Mouse (Mus musculus): ENCODE results near the gene Slc2a2.
"Not testable (repeated sequence)": the region's sequence is repeated elsewhere in the genome, so short reads cannot be mapped to it uniquely, and the experiment has no call there.

The Slc2a2 gene

DNA sequence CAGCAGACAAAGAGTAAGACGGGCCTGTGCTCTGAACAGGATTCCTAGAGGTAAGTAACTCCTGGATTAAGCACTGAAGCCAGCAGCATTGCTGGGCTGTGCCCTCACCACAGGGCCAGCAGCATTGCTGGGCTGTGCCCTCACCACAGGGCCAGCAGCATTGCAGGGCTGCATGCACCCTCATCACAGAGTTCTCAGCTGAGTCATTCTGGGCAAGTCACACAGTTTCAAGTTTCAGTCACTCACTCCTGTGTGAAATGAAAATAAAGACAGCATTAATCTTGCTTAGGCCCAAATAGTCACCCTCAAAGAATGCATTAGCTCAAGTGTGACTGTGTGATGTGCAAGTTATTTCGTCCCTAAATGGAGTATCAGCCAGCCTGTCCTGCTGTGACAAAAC is 37.0 kb downstream of the Slc2a2 start:
- DNase-seq: no peak

DNA sequence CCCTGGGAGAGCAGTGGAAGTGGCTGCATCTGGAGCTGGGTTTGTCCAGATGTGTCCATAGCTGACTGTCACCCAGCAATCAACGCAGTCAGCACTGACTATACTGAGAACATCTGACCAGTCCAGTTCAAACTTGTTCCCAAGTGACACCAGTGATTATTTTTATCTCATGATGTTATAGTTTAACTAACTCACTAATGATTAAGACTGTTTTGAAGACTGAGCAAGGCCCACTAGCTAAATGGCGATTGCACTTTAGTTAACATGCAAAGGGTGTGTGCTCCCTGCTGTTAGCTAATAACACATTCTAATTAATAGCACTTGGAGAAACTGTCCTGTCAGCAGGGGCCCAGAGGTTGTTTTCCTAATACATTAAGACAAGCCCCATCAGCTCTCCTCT is 39.3 kb downstream of the Slc2a2 start:
- DNase-seq: no peak

DNA sequence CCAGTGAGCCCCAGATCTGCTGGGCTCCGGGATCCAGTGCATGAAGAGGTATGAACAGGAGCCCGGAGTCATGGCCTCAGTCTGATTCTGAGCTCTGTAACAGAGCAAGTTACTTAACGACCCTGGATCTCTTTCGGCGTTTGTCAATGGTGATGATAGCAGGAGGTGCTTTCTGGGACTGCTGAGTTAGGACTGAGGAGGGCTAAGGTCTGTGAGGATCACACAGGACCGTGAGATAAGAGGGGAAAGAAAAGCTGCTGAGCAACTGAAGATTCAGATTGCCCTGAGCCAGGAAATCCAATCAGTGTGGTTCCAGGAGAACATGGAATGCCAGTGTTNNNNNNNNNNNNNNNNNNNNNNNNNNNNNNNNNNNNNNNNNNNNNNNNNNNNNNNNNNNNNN is 42.6 kb downstream of the Slc2a2 start:
- no peak for DNase-seq

DNA sequence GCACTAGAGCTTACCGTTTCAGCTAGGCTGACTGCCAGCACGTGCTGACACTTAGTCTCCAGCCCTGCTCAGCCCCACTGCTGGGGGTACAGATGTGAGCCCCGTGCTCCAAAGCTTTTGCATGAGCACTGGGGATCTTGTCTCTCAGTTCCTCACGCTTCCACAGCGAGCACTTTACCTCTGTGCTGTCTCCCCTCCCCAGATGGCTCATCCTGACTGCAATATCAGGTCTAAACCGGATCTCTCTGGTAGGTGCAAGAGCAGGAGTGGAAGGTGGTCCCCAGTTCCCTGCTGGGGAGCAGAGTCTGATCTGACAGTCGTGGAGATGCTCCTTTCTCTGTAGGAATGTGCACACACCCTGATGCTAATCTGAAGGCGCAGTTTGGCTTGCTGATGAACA is 45.5 kb downstream of the Slc2a2 start:
- no peak for DNase-seq

DNA sequence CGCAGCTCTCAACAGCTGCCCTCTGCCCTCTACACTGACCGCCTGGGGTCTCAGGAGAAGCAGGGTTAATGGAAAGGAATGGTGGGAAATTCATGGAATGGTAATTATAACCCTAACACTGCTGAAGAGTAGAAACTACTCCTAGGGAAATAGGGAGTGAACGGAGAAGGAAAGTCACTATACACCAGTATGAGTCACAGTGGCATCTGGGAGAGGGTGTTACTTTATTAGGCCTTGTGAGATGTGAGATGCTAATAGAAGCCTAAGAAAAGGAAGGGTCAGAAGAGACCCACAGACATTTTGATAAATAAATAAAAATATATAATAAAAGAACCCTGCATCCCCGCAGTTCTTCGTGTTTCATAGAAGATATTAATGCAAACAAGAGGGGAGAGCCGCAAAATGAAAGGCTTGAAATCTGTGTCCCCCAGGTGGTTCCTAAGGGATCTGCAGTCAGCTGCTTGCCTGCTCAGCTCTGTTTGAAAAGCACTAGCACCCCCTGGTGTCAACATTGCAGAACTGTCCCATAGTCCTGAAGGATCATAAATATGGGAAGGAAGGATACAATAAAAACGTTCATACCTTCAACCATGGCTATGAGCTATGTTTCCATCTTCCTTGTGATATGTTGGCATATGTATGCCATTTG is 48.3 kb downstream of the Slc2a2 start:
- DNase-seq: peak; percentile 84

DNA sequence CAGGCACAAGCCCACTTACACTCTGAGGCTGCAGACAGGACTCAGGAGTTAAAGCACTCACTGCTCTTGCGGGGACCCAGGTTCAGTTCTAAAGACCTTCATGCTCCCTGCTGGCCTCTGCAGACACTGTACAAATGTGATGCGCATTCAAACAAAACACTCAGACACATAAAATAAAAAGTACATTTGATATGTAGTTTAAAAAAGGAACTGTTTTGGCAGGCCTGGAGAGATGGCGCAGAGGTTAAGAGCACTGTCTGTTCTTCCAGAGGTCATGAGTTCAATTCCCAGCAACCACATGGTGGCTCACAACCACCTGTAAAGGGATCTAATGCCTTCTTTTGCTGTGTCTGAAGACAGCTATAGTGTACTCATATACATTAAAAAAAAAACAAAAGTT is 50.4 kb downstream of the Slc2a2 start:
- no peak for DNase-seq

DNA sequence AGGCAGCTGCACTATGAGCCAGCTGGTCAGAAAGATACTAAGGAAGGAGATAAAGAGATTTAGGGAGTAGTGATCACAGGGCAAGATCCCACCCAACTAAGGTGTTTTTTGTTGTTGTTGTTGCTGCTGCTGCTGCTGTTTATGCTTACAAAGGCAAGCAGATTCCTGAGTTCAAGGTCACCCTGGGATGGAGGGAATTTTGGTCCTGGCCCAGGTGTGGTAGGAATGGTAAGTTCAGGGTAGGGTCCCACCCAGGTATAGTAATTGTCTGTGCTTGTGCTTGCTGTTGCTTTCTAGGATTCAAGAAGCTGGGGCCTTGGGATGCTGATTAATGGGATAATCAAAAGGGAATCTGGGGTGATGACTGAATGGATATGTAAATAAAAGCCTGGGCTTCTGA is 51.3 kb downstream of the Slc2a2 start:
- no peak for DNase-seq

DNA sequence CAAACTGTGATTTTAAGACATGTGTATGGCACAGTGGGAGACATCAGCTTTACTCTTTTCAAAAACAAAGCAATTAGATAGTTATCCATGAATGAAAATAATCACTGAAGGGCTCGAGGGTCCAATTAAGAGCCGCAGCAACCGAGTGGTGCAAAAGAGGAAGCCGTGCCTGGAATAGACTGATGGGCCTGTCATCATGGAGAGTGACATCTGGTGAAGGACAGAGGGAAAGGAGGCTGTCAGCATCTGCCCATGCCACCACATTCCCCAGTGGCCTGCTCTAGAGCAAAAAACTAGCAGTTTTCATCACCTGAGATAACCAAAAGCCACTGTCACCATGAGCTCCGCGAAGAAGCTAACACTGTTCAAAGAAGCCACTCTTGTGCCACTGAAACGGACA is 57.8 kb downstream of the Slc2a2 start:
- DNase-seq: no peak

DNA sequence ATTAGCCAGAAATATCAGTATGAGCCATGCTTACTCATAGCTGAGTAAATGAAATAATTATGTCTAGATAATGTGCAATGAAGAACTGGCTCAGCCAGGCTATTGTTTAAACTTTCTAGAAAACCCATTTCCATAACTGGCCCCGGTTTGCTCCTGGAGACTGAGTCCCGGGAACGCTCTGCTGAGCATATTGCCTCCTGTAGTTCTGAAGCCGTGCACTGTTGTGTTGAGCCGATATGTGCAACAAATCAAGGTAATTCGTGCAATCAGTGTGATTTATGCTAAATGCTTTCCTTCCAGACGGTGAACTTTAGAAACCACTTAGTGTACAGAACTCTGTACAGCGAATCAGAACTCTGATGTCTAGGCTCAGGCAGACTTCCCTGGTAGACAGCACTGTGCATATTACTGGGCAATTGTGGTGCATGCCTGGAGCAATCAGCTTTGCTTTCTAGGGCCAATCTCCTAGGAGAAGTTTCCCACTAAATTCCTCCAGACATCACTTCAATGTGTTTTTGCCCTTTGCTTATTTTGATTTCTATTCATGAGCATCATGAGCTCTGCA is 63.6 kb downstream of the Slc2a2 start:
- DNase-seq: no peak

DNA sequence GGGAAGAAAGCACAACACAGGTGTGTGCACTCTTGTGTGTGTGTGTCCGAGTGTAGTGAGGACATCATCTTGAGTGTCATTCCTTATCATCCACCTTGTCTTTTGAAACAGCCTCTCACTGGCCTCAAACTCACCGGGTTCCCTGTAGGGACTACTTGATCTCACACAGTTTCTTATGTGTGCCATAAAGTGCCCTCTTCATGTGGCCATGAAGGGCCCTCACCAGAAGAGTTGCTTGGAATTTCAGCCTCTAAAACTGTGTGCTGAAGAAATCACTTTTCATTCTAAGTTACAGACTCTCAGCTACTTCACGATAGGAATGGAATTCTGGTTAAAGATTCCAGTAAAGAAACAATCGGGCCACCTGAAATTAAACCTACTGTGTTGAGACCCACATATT is 69.2 kb downstream of the Slc2a2 start:
- no peak for DNase-seq

DNA sequence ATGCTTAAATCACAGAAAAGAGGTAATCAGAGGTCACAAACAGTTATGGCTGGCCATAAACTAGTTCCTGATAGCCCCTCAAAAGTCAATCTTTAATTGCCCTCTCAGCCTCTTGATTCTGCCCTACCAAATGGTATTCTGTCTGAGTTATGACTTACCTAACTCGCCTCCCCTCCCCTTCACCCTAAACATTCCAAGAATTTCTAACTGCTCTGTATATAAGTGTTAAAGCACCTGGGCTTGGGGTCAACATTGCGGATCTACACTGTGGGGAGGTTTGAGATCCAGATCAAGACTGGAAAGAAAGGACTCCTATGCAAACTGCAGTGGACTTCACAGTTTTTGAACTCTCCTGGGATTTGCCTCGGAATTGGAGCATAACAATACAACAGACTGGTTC is 70.5 kb downstream of the Slc2a2 start:
- no peak for DNase-seq

DNA sequence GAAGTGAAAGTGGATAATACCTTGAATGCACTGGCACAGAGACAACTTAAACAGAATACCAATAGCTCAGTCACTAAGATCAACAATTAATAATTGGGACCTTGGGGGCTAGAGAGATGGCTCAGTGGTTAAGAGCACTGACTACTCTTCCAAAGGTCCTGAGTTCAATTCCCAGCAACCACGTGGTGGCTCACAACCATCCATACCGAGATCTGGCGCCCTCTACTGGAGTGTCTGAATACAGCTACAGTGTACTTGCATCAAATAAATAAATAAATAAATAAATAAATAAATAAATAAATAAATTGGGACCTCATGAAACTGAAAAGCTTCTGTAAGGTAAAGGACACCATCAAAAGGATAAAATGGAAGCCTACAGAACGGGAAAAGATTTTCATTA is 75.2 kb downstream of the Slc2a2 start:
- not testable (repeated sequence) for DNase-seq

DNA sequence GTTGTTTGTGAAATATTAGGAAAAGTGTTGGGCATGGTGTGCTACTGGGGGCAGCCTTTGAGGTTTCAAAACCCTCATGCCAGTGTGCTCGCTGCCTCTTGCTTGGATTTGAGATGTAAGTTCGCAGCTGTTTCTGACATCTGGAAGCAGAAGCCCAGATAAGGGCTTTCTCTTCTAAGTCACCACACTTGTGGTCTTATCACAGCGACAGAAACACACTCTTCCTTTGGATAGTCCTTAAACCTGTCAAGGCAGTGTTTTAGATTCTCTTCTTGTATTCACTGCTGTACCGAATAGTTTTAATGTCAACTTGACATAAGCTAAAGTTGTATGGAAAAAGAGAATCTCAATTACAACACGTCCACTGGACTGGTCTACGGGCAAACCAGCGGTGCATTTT is 77.7 kb downstream of the Slc2a2 start:
- no peak for DNase-seq

DNA sequence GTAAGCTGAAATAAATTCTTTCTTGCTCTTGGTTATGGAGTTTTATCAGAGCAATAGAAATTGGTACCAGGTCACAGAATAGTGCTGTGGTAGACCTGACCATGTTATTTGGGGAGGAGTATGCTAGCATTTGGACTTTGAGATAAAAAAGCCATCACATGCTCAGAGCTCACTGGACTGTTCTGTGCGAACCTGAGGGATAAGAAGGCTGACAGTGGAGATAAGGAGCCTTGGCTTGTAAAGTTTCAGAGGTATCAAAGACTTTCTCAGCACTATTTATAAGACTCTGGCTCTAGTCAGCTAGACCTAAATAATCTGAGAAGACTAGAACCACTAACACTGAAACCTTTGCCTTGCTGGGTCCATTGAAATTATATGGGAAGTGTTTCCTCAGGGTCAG is 78.3 kb downstream of the Slc2a2 start:
- DNase-seq: no peak

DNA sequence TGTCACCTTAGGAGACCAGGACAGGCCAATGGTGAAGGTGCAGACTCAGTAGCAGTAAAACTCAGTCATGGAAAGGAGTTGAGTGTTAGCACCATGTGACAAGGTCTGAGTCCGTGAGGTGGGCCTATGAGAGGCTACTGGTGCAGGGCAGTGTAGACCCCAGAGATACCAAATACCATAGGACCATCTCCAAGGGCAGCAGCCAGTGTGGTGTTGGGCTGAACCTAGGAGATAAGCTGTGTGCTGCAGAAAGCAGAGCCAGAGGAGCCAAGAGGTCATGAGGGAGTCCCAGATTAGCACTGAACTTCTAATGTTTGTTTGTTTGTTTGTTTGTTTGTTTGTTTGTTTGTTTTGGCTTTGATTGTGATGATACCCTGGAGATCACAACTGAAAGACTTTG is 78.8 kb downstream of the Slc2a2 start:
- no peak for DNase-seq

DNA sequence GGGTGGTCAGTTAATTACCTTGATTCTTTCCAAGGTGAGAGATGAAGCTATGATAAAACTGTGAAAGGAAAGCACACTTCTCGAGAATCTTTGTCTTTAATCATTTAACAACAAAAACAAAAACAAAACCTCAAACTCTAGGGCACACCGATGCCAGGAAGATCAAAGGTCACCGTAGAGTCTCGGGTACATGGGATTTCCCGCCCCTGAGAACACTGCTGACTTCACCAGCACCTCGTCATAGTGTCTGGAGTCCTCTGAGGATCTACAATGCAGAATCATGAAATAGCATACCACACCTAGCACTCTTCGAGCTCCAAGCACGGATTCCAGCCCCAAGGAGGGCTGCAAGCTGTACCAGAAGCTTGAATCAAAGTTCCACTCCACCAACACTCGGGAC is 82.8 kb downstream of the Slc2a2 start:
- no peak for DNase-seq

All from thymus, postnatal 14 days (tissue).